Mouse (Mus musculus) liver, postnatal 0 days (tissue): ENCODE data around the gene Cbl. TPM values are rescaled to one million over a fixed set of nuclear protein-coding genes. Genes with fewer than 3 reads are reported as not detected.
A peak's percentile ranks its signal among the peaks of the same experiment; 100 is the strongest.

Experiments
- ATAC-seq: fragments of 200-750 bp; cut with Nextera tagmentation; 2 replicates; pipeline ENCODE4 v1.8.0; 2017; ENCODE audit warnings: mild to moderate bottlenecking, moderate library complexity
- DNase-seq: peaks from one replicate; pipeline ENCODE4 v3.0.0-alpha.2; 2016
- H3K27ac ChIP-seq: fragments of 300-500 bp; sonication (generic); 2 replicates; pipeline ENCODE4 v1.5.1; 2014; ENCODE audit warnings: antibody characterized with exemption, moderate library complexity, mild to moderate bottlenecking, low read depth
- H3K27me3 ChIP-seq: fragments of 300-500 bp; sonication (generic); 2 replicates; pipeline ENCODE4 v1.6.1; 2014; ENCODE audit warnings: low read length, control low read depth, mixed read lengths; ENCODE audit not compliant: insufficient read depth
- H3K36me3 ChIP-seq: fragments of 300-500 bp; sonication (generic); replicated peaks from 2 replicates; pipeline ENCODE4 v1.6.1; 2014; ENCODE audit warnings: mild to moderate bottlenecking, control low read depth, low read length, moderate library complexity, mixed read lengths; ENCODE audit not compliant: insufficient read depth
- H3K4me1 ChIP-seq: fragments of 300-500 bp; sonication (generic); 2 replicates; pipeline ENCODE4 v1.6.1; 2014; ENCODE audit warnings: antibody characterized with exemption, mild to moderate bottlenecking, control low read depth; ENCODE audit not compliant: insufficient read depth
- H3K4me2 ChIP-seq: fragments of 300-500 bp; sonication (generic); 2 replicates; pipeline ENCODE4 v1.6.1; 2014; ENCODE audit warnings: low read depth, mild to moderate bottlenecking, low read length, moderate library complexity, mixed read lengths
- H3K4me3 ChIP-seq: fragments of 300-500 bp; sonication (generic); 2 replicates; pipeline ENCODE4 v1.5.1; 2014; ENCODE audit warnings: low read depth, low read length
- H3K9ac ChIP-seq: fragments of 300-500 bp; sonication (generic); replicated peaks from 2 replicates; pipeline ENCODE4 v1.6.1; 2014; ENCODE audit warnings: mild to moderate bottlenecking, moderate library complexity
- H3K9me3 ChIP-seq: fragments of 300-500 bp; sonication (generic); 2 replicates; pipeline ENCODE4 v1.6.1; 2016; ENCODE audit warnings: mild to moderate bottlenecking, control low read depth, low read length, mixed read lengths
- CTCF ChIP-seq: sonication (generic); IDR thresholded peaks from 2 replicates; pipeline ENCODE4 v1.5.1; 2016; ENCODE audit warnings: antibody characterized with exemption, low read depth
- EP300 ChIP-seq: IDR thresholded peaks from 2 replicates; pipeline ENCODE4 v1.6.1; 2016; ENCODE audit warnings: antibody characterized with exemption, low read depth, mild to moderate bottlenecking
- WGBS: fragments of 180-500 bp; shearing (Covaris S2); extraction: QIAGEN DNeasy Blood & Tissue Kit; methylation state at CpG from one replicate; pipeline ENCODE4 v1.1.7; 2014; ENCODE audit not compliant: insufficient replicate concordance; 5-methylcytosine and 5-hydroxymethylcytosine counted together
- polyA plus RNA-seq: library from polyadenylated mRNA; unstranded; fragments of >200 nt; fragmentation: Nextera tagmentation; extraction: Ambion mirVana; gene quantifications from 2 replicates; pipeline ENCODE4 v1.2.1, GENCODE M21; 2015

Cbl gene
- polyA plus RNA-seq, 1 experiment from 2014 or later, result 4.0 TPM

- DNase-seq, result no peak
- H3K27ac ChIP-seq, result no peak overlapping the region
- no peak overlapping the region for H3K4me3 ChIP-seq
- peaks cover 9% of the 10 kb centered on the region for H3K36me3 ChIP-seq
- peaks cover 12% of the 10 kb centered on the region for H3K4me1 ChIP-seq
- no peak for TF ChIP-seq EP300
- TF ChIP-seq CTCF, result no peak
- no peak overlapping the region for H3K9ac ChIP-seq
- 18% methylated on average over 4 of the region's 4 CpGs for whole genome bisulfite sequencing
- no peaks in the 10 kb centered on the region for H3K9me3 ChIP-seq
- no peak overlapping the region for H3K4me2 ChIP-seq
- ATAC-seq, result no peak
- H3K27me3 ChIP-seq, result peaks cover 42% of the 10 kb centered on the region
These were observed 96.0 kb downstream of the Cbl start for GRCm38 (mm10) chr9:44137846-44138245.

- Histone ChIP-seq H3K4me3 (peak overlapping the region; percentile 50), H3K27me3 (peaks cover 57% of the 10 kb centered on the region), H3K4me2 (peak overlapping the region; percentile 73), H3K27ac (no peak overlapping the region), H3K36me3 (no peaks in the 10 kb centered on the region), H3K9ac (peak overlapping the region; percentile 47), H3K9me3 (no peaks in the 10 kb centered on the region), H3K4me1 (peaks cover 12% of the 10 kb centered on the region)
- ATAC-seq (no peak), DNase-seq (no peak)
- 50% methylated on average over 7 of the region's 7 CpGs for WGBS
- TF ChIP-seq EP300, result no peak
- TF ChIP-seq CTCF, result no peak
These were observed 98.0 kb downstream of the Cbl start for GRCm38 (mm10) chr9:44135731-44136411.

DNA sequence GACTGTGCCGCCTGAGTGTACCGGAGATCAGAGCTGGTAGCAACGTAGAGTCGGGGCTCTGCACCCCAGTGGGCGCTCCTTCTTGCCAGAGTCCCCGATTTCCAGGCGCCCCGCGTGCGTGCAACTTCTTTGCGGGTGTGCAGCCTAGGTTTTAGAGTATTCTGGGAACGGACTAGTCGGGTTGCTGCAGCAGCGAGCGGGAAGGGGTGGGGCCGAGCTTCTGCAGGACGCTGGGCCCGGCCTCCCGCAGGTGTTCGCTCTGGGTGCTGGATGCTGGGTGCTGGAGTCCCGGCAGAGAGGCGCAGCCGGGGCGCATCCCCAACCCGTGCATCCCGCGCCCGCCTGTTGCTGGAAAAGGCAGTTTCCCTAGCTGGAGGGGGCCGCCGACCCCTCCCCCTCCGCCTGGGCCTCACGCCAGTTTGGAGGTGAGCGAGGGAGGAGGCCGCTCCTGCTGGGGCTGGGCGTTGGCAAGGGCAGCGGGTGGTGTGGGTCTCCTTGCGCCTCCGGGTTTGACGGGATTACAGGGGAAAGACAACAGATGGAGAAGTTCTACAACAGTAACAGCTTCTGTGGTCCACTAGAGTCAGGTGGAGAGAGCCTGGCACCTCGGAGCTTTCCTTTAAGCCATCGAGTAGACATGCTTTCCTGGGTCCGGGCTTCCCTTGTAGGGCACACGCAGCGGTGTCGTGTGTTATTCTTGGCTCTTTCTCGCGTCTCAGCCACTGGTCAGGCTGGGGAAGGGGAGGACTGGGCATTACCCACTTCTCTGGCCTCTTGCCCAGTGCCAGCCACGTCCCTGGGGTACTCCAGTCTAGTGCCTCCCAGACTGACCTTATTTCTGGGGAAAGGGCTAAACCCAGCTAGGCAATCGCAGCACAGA lies 98.8 kb downstream of the Cbl start:
- Histone ChIP-seq H3K4me2 (peak overlapping the region; percentile 73), H3K27me3 (peaks cover 63% of the 10 kb centered on the region), H3K9me3 (no peaks in the 10 kb centered on the region), H3K4me3 (peak overlapping the region; percentile 50), H3K27ac (no peak overlapping the region), H3K36me3 (no peaks in the 10 kb centered on the region), H3K4me1 (peaks cover 19% of the 10 kb centered on the region), H3K9ac (peak overlapping the region; percentile 47)
- WGBS, result 4% methylated on average over 46 of the region's 49 CpGs
- TF ChIP-seq CTCF (no peak), EP300 (no peak)
- ATAC-seq (no peak), DNase-seq (peak; percentile 48)

- Histone ChIP-seq H3K9ac (peak within 1 kb of the TSS; percentile 47), H3K36me3 (no peaks in the 10 kb centered on the region), H3K27me3 (peaks cover 63% of the 10 kb centered on the region), H3K4me1 (peaks cover 23% of the 10 kb centered on the region), H3K9me3 (no peaks in the 10 kb centered on the region), H3K27ac (peak within 1 kb of the TSS; percentile 36; the same call in 1 of the 2 replicates), H3K4me2 (peak within 1 kb of the TSS; percentile 73), H3K4me3 (peak within 1 kb of the TSS; percentile 50)
- WGBS, result 2% methylated on average over 50 of the region's 55 CpGs
- ATAC-seq (peak; percentile 20; the same call in 1 of the 2 replicates), DNase-seq (peak; percentile 50)
- TF ChIP-seq CTCF (no peak), EP300 (no peak)
These were observed 99.6 kb downstream of the Cbl start, which contains the start of gene Mcam for GRCm38 (mm10) chr9:44134101-44134850. Mcam (plus strand) TSS chr9:44134469.

GRCm38 (mm10) chr9:44133287-44133686 lies 100.6 kb downstream of the Cbl start:
- Histone ChIP-seq H3K27me3 (peaks cover 65% of the 10 kb centered on the region), H3K36me3 (no peaks in the 10 kb centered on the region), H3K4me2 (peak overlapping the region; percentile 73), H3K4me1 (peaks cover 25% of the 10 kb centered on the region), H3K4me3 (no peak overlapping the region), H3K27ac (no peak overlapping the region), H3K9me3 (no peaks in the 10 kb centered on the region), H3K9ac (no peak overlapping the region)
- ATAC-seq, result no peak
- WGBS, result 30% methylated on average over 2 of the region's 2 CpGs
- no peak for TF ChIP-seq EP300
- TF ChIP-seq CTCF, result no peak
- DNase-seq, result no peak

DNA sequence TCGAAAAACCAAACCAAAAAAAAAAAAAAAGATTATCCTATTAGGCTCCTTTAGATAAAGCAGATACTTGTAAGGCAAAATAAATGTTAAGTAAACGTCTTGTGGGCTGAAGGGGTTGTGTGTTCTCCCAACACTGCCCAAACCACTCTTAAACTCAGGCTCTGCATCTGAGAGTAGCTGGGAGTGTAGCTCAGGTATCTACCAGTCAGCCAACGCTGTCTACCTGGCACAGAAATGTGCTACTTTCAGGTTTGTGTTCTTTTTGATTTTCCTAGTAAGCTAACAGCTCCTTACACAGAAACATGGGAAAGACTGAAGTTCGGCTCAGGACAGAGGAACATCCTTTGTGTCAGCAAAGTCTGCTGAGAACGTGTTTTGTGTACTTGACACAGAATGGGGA lies 101.6 kb downstream of the Cbl start:
- Histone ChIP-seq H3K36me3 (no peaks in the 10 kb centered on the region), H3K4me2 (no peak overlapping the region), H3K4me1 (peaks cover 25% of the 10 kb centered on the region), H3K9me3 (no peaks in the 10 kb centered on the region), H3K4me3 (no peak overlapping the region), H3K9ac (no peak overlapping the region), H3K27ac (no peak overlapping the region), H3K27me3 (peaks cover 66% of the 10 kb centered on the region)
- ATAC-seq (no peak), DNase-seq (no peak)
- 60% methylated on average over 5 of the region's 5 CpGs for WGBS
- TF ChIP-seq CTCF, result no peak
- no peak for TF ChIP-seq EP300
